Mouse (Mus musculus) MEL (cell line): ENCODE measurements around the gene Apobec2. TPM values are rescaled to one million over a fixed set of nuclear protein-coding genes. Genes with fewer than 3 reads are reported as not detected.

Experiments
- DNase-seq: peaks from one replicate; pipeline ENCODE4 v3.0.0; 2011; ENCODE audit warnings: low read depth, low spot score
- H3K27ac ChIP-seq: 2 replicates; pipeline ENCODE4 v1.5.1; 2012; ENCODE audit warnings: low read depth, mild to moderate bottlenecking, control low read depth, low read length, moderate library complexity; ENCODE audit not compliant: control insufficient read depth
- H3K27me3 ChIP-seq, 2 experiments: fragments of 150-350 bp in 1 of 2; sonication (generic) in 1 of 2; 2 replicates each; pipeline ENCODE4 v1.6.1; 2012; ENCODE audit warnings: low read length in 2 of 2, mild to moderate bottlenecking in 2 of 2, improper control_type of control experiment in 1 of 2, moderate library complexity in 1 of 2; ENCODE audit not compliant: insufficient read depth in 2 of 2, control insufficient read depth in 1 of 2
- H3K36me3 ChIP-seq, 2 experiments: 2 replicates each; pipeline ENCODE4 v1.6.1; 2012 to 2014; ENCODE audit warnings: low read length in 2 of 2, improper control_type of control experiment in 1 of 2, inconsistent platforms in 1 of 2, mild to moderate bottlenecking in 1 of 2; ENCODE audit not compliant: insufficient read depth in 2 of 2, control insufficient read depth in 1 of 2
- H3K4me1 ChIP-seq, 2 experiments: fragments of 150-350 bp in 1 of 2; sonication (generic) in 1 of 2; 2 replicates each; pipeline ENCODE4 v1.6.1; 2012; ENCODE audit warnings: low read length in 2 of 2, improper control_type of control experiment in 1 of 2, mild to moderate bottlenecking in 1 of 2; ENCODE audit not compliant: insufficient read depth in 2 of 2, control insufficient read depth in 1 of 2
- H3K4me3 ChIP-seq, 2 experiments: fragments of 150-350 bp in 1 of 2; sonication (generic) in 1 of 2; 2 replicates each; pipeline ENCODE4 v1.5.1; 2012; ENCODE audit warnings: low read depth in 2 of 2, low read length in 2 of 2, mild to moderate bottlenecking in 2 of 2, moderate library complexity in 2 of 2, control low read depth in 1 of 2, improper control_type of control experiment in 1 of 2; ENCODE audit not compliant: control insufficient read depth in 1 of 2, insufficient read depth in 1 of 2
- H3K79me2 ChIP-seq: 2 replicates; pipeline ENCODE4 v1.6.1; 2012; ENCODE audit warnings: mild to moderate bottlenecking, low read length, moderate library complexity; ENCODE audit not compliant: control insufficient read depth, poor library complexity, insufficient read depth
- H3K9ac ChIP-seq: 2 replicates; pipeline ENCODE4 v1.6.1; 2012; ENCODE audit warnings: low read depth, mild to moderate bottlenecking, control low read depth, low read length, moderate library complexity; ENCODE audit not compliant: control insufficient read depth, poor library complexity, severe bottlenecking
- H3K9me3 ChIP-seq: fragments of 150-350 bp; sonication (generic); replicated peaks from 2 replicates; pipeline ENCODE4 v1.6.1; 2012; ENCODE audit warnings: mild to moderate bottlenecking, low read length, improper control_type of control experiment, moderate library complexity; ENCODE audit not compliant: insufficient read depth
- BHLHE40 ChIP-seq: IDR thresholded peaks from 2 replicates; pipeline ENCODE4 v1.6.1; 2012; ENCODE audit warnings: low read depth, mild to moderate bottlenecking, inconsistent platforms, low read length, improper control_type of control experiment, borderline replicate concordance
- CHD1 ChIP-seq: IDR thresholded peaks from 2 replicates; pipeline ENCODE4 v1.6.1; 2012; ENCODE audit warnings: low read depth, mild to moderate bottlenecking, inconsistent platforms, low read length, improper control_type of control experiment
- E2F4 ChIP-seq: IDR thresholded peaks from 2 replicates; pipeline ENCODE4 v1.6.1; 2011; ENCODE audit warnings: low read depth, low read length, improper control_type of control experiment, borderline replicate concordance
- ETS1 ChIP-seq: IDR thresholded peaks from 2 replicates; pipeline ENCODE4 v1.6.1; 2012; ENCODE audit warnings: low read depth, mild to moderate bottlenecking, inconsistent platforms, low read length, improper control_type of control experiment, moderate library complexity
- GABPA ChIP-seq: IDR thresholded peaks from 2 replicates; pipeline ENCODE4 v1.6.1; 2012; ENCODE audit warnings: low read depth, mild to moderate bottlenecking, inconsistent platforms, low read length, improper control_type of control experiment, moderate library complexity
- GATA1 ChIP-seq: IDR thresholded peaks from 2 replicates; pipeline ENCODE4 v1.6.1; 2011; ENCODE audit warnings: low read depth, low read length, improper control_type of control experiment
- KAT2A ChIP-seq: conservative IDR thresholded peaks from 2 replicates; pipeline ENCODE4 v1.6.1; 2012; ENCODE audit warnings: low read depth, low read length, improper control_type of control experiment, inconsistent platforms
- MAFK ChIP-seq: IDR thresholded peaks from 2 replicates; pipeline ENCODE4 v1.6.1; 2011; ENCODE audit warnings: low read depth, mild to moderate bottlenecking, low read length, improper control_type of control experiment, borderline replicate concordance
- MAZ ChIP-seq: IDR thresholded peaks from 2 replicates; pipeline ENCODE4 v1.6.1; 2012; ENCODE audit warnings: low read depth, mild to moderate bottlenecking, inconsistent platforms, low read length, improper control_type of control experiment
- MEF2A ChIP-seq: IDR thresholded peaks from 2 replicates; pipeline ENCODE4 v1.6.1; 2014; ENCODE audit warnings: low read depth, mild to moderate bottlenecking, inconsistent platforms, low read length, improper control_type of control experiment; ENCODE audit not compliant: poor library complexity, insufficient replicate concordance, severe bottlenecking; ENCODE audit errors: extremely low read depth
- MXI1 ChIP-seq: IDR thresholded peaks from 2 replicates; pipeline ENCODE4 v1.6.1; 2011; ENCODE audit warnings: mild to moderate bottlenecking, low read depth, low read length, improper control_type of control experiment
- MYB ChIP-seq: IDR thresholded peaks from 2 replicates; pipeline ENCODE4 v1.6.1; 2011; ENCODE audit warnings: mild to moderate bottlenecking, low read depth, low read length, improper control_type of control experiment
- NRF1 ChIP-seq: IDR thresholded peaks from 2 replicates; pipeline ENCODE4 v1.6.1; 2014; ENCODE audit warnings: low read depth, mild to moderate bottlenecking, inconsistent platforms, low read length, improper control_type of control experiment, moderate library complexity; ENCODE audit not compliant: poor library complexity, insufficient read depth, severe bottlenecking
- POLR2A ChIP-seq, 2 experiments: IDR thresholded peaks; 2 replicates each; pipeline ENCODE4 v1.6.1; 2011 to 2012; ENCODE audit warnings: low read length in 2 of 2, mild to moderate bottlenecking in 2 of 2, control low read depth in 1 of 2, improper control_type of control experiment in 1 of 2, low read depth in 1 of 2, moderate library complexity in 1 of 2; ENCODE audit not compliant: control insufficient read depth in 1 of 2, insufficient read depth in 1 of 2, poor library complexity in 1 of 2
- POLR2AphosphoS2 ChIP-seq: IDR thresholded peaks from 2 replicates; pipeline ENCODE4 v1.6.1; 2011; ENCODE audit warnings: low read length, improper control_type of control experiment
- POLR2AphosphoS5 ChIP-seq: IDR thresholded peaks from 2 replicates; pipeline ENCODE4 v1.6.1; 2012; ENCODE audit warnings: low read depth, borderline replicate concordance, mild to moderate bottlenecking, inconsistent platforms, low read length, moderate library complexity, mixed read lengths
- RAD21 ChIP-seq: IDR thresholded peaks from 2 replicates; pipeline ENCODE4 v1.6.1; 2011; ENCODE audit warnings: mild to moderate bottlenecking, low read depth, low read length, improper control_type of control experiment
- RCOR1 ChIP-seq: IDR thresholded peaks from 2 replicates; pipeline ENCODE4 v1.6.1; 2012; ENCODE audit warnings: low read depth, mild to moderate bottlenecking, inconsistent platforms, low read length, improper control_type of control experiment
- SMC3 ChIP-seq: IDR thresholded peaks from 2 replicates; pipeline ENCODE4 v1.6.1; 2011; ENCODE audit warnings: low read depth, low read length, improper control_type of control experiment
- TAL1 ChIP-seq: IDR thresholded peaks from 2 replicates; pipeline ENCODE4 v1.6.1; 2012; ENCODE audit warnings: mild to moderate bottlenecking, inconsistent platforms, low read length, moderate library complexity, mixed read lengths
- TCF12 ChIP-seq: IDR thresholded peaks from 2 replicates; pipeline ENCODE4 v1.6.1; 2014; ENCODE audit warnings: low read depth, mild to moderate bottlenecking, inconsistent platforms, low read length, improper control_type of control experiment, moderate library complexity
- UBTF ChIP-seq: IDR thresholded peaks from 2 replicates; pipeline ENCODE4 v1.6.1; 2012; ENCODE audit warnings: low read depth, mild to moderate bottlenecking, inconsistent platforms, low read length, improper control_type of control experiment, moderate library complexity, borderline replicate concordance; ENCODE audit not compliant: insufficient read depth
- USF1 ChIP-seq: IDR thresholded peaks from 2 replicates; pipeline ENCODE4 v1.6.1; 2014; ENCODE audit warnings: low read depth, mild to moderate bottlenecking, inconsistent platforms, low read length, improper control_type of control experiment, moderate library complexity
- USF2 ChIP-seq, 2 experiments: IDR thresholded peaks; 2 replicates each; pipeline ENCODE4 v1.6.1; 2011 to 2012; ENCODE audit warnings: improper control_type of control experiment in 2 of 2, low read length in 2 of 2, borderline replicate concordance in 1 of 2, inconsistent platforms in 1 of 2, low read depth in 1 of 2, mild to moderate bottlenecking in 1 of 2; ENCODE audit not compliant: insufficient read depth in 1 of 2
- ZC3H11A ChIP-seq: IDR thresholded peaks from 2 replicates; pipeline ENCODE4 v1.6.1; 2012; ENCODE audit warnings: low read depth, mild to moderate bottlenecking, inconsistent platforms, low read length, improper control_type of control experiment
- polyA plus RNA-seq, 2 experiments: library from polyadenylated mRNA; stranded (reverse) in 1 of 2; unstranded in 1 of 2; fragments of >175 nt in 1 of 2; fragments of >200 nt in 1 of 2; gene quantifications; 2 replicates each; pipeline versions ENCODE4 v1.2.1 to v1.2.4; 2012; ENCODE audit warnings: low replicate concordance in 2 of 2, low read depth in 1 of 2; ENCODE audit not compliant: insufficient read length in 2 of 2, insufficient read depth in 1 of 2, missing spikeins in 1 of 2
- total RNA-seq: library from RNA; depleted of rRNA; stranded (reverse); fragments of 300-350 nt; gene quantifications from 2 replicates; pipeline ENCODE4 v1.2.3, GENCODE M21; 2012

Apobec2 gene
- total and polyA plus RNA-seq, 3 experiments = 0.19 to 0.42 TPM; not detected in 1

DNA sequence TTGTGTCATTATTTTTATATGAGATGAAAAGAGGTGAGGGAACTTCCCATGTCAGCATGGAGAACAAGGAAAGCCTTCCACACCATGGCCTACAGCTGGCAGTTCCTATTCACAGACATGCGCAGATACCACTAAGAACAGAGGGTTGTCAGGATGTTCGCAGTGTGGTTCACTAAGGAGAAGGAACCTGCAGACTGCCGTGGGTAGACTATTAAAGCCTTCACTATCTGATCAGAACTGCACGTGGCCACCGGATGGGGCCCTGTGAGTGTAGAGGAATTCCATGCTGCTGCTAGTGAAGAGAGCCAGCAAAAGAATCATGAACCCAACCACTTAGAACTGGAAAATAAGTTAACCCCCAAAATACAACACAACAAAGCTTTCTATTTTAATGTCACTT lies 43.3 kb downstream of the Apobec2 start:
- no peak overlapping the region for H3K27ac ChIP-seq
- no peaks in the 10 kb centered on the region for H3K9me3 ChIP-seq
- H3K9ac ChIP-seq = no peak overlapping the region
- 0 out of 4 replicates have a peak, but pooled peaks cover 0 to 4% of the 10 kb centered on the region in 2 experiments for H3K4me1 ChIP-seq
- DNase-seq = no peak
- TF ChIP-seq POLR2AphosphoS5 (no peak; the same call in 1 of the 2 replicates), ETS1 (no peak), USF2 (IDR thresholded peaks at IDR 0.05; ENCODE audit: borderline replicate concordance in 1 of 2, insufficient read depth in 1 of 2, low read depth in 1 of 2, low read length in 2 of 2) (no peak), MEF2A (no peak), KAT2A (no peak), ZC3H11A (no peak), RCOR1 (no peak), E2F4 (no peak), MXI1 (peak; percentile 58; the same call in 1 of the 2 replicates), POLR2A (IDR thresholded peaks at IDR 0.05; ENCODE audit: control insufficient read depth in 1 of 2, insufficient read depth in 1 of 2, low read depth in 1 of 2, low read length in 2 of 2, poor library complexity in 1 of 2) (peak in 1 of 2 experiments; percentile 3; a peak in 1 of 4 replicates), SMC3 (no peak), MAFK (no peak), USF1 (no peak; the same call in 1 of the 2 replicates), MAZ (no peak), BHLHE40 (peak; percentile 63), TAL1 (no peak), POLR2AphosphoS2 (no peak), TCF12 (no peak), MYB (no peak), RAD21 (no peak), NRF1 (no peak), CHD1 (no peak), UBTF (no peak), GABPA (no peak), GATA1 (0 out of 2 replicates have a peak, but pooled peaks have one; percentile 22)
- no peak overlapping the region for H3K4me3 ChIP-seq
- no peaks in the 10 kb centered on the region for H3K79me2 ChIP-seq
- peaks cover 11 to 39% of the 10 kb centered on the region in 2 experiments for H3K36me3 ChIP-seq
- no peaks in the 10 kb centered on the region for H3K27me3 ChIP-seq
